Comparison of ENCODE assay signal across 11 mouse cellular contexts in the genomic region with DNA sequence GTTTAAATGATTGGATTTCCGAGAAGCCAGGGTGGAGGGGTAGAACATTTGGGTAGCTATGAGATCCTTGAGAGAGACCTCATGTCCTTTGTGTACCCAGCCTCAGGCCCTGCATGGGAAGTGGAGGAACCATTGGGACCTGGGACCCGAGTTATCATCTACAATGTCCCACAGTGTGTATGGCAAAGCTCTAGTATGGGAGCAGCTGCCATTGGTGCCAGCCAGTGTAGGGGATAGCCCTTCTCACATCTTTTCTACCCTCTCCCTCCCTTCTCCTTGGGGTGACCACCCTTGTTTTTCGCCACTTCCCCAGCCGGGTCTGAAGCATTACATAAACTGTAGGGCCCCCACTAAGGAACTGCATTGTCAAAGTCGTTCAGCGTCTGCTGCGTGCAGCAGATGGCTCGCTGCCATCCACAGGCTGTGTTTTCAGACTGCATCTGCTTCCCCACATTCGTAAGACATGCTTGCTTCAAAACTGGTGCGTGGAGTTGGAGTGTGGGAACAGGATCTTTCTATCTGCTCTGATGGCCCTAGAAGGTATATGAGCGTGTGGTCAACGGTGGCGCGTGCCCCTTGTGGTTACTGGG.
DNase-seq lines count a peak whose midpoint lies in the region; ATAC-seq and TF ChIP-seq lines count a peak whose summit lies in the region.
"Had no signal": no experiment of that assay in that cellular context is flagged by ENCODE, and none has a peak within 500 bp of the region (broad histone marks: within the 10 kb centered on the region; RNA-seq: fewer than 3 reads in every experiment).

No protein-coding gene starts in this region.

- intact Hi-C loops in left cerebral cortex, postnatal 10 days (cut with DNase I): no loop called here

- no peak overlapping the region for H3K4me3 ChIP-seq in midbrain, postnatal 0 days (ENCODE audit: low read depth, low read length)
- no peak overlapping the region for H3K4me3 ChIP-seq in midbrain, embryonic 13.5 days (replicated peaks)
- H3K4me3 ChIP-seq in hindbrain, postnatal 0 days (ENCODE audit: low read length): no peak overlapping the region
- H3K4me3 ChIP-seq in liver, embryonic 11.5 days (ENCODE audit: low read depth, low read length): no peak overlapping the region
- H3K4me3 ChIP-seq: heart, embryonic 13.5 days; liver, embryonic 15.5 days; myocyte had no signal

- no peak overlapping the region for H3K9ac ChIP-seq in midbrain, postnatal 0 days (replicated peaks; ENCODE audit: low read length, poor library complexity, severe bottlenecking)
- no peak overlapping the region for H3K9ac ChIP-seq in midbrain, embryonic 13.5 days (replicated peaks)
- no peak overlapping the region for H3K9ac ChIP-seq in hindbrain, postnatal 0 days (replicated peaks; ENCODE audit: low read length)
- no peak overlapping the region for H3K9ac ChIP-seq in liver, embryonic 11.5 days (ENCODE audit: low read depth, low read length)
- H3K9ac ChIP-seq: heart, embryonic 13.5 days; liver, embryonic 15.5 days had no signal

- no peak overlapping the region for H3K27ac ChIP-seq in midbrain, postnatal 0 days (ENCODE audit: low read depth, low read length)
- no peak overlapping the region for H3K27ac ChIP-seq in midbrain, embryonic 13.5 days
- H3K27ac ChIP-seq in hindbrain, postnatal 0 days: no peak overlapping the region
- no peak overlapping the region for H3K27ac ChIP-seq in liver, embryonic 11.5 days (ENCODE audit: low read depth, low read length)
- H3K27ac ChIP-seq: heart, embryonic 13.5 days; liver, embryonic 15.5 days had no signal

- no peaks in the 10 kb centered on the region for H3K27me3 ChIP-seq in midbrain, postnatal 0 days (ENCODE audit: insufficient read depth, low read length)
- no peaks in the 10 kb centered on the region for H3K27me3 ChIP-seq in midbrain, embryonic 13.5 days
- H3K27me3 ChIP-seq in hindbrain, postnatal 0 days (ENCODE audit: insufficient read depth, low read length): no peaks in the 10 kb centered on the region
- H3K27me3 ChIP-seq in liver, embryonic 11.5 days (replicated peaks; ENCODE audit: control insufficient read depth, insufficient read depth, low read length): no peaks in the 10 kb centered on the region
- H3K27me3 ChIP-seq: heart, embryonic 13.5 days; liver, embryonic 15.5 days had no signal

- H3K4me2 ChIP-seq in midbrain, postnatal 0 days (ENCODE audit: low read depth, low read length, poor library complexity, severe bottlenecking): no peak overlapping the region
- H3K4me2 ChIP-seq in midbrain, embryonic 13.5 days (replicated peaks): no peak overlapping the region
- no peak overlapping the region for H3K4me2 ChIP-seq in hindbrain, postnatal 0 days (ENCODE audit: low read depth, low read length)
- H3K4me2 ChIP-seq in liver, embryonic 11.5 days: no peak overlapping the region
- H3K4me2 ChIP-seq: heart, embryonic 13.5 days; liver, embryonic 15.5 days had no signal

- no peak for ATAC-seq in midbrain, postnatal 0 days (ENCODE audit: low FRiP score)
- ATAC-seq in midbrain, embryonic 13.5 days: no peak
- 0 out of 2 replicates have a peak, but pooled peaks have one; percentile 6 for ATAC-seq in hindbrain, postnatal 0 days
- ATAC-seq in liver, embryonic 11.5 days (replicated peaks; ENCODE audit: low FRiP score): no peak
- ATAC-seq: intestine, postnatal 0 days had no signal

- no peaks in the 10 kb centered on the region for H3K36me3 ChIP-seq in midbrain, postnatal 0 days (ENCODE audit: insufficient read depth, low read length)
- H3K36me3 ChIP-seq in midbrain, embryonic 13.5 days: no peaks in the 10 kb centered on the region
- no peaks in the 10 kb centered on the region for H3K36me3 ChIP-seq in hindbrain, postnatal 0 days (ENCODE audit: insufficient read depth, low read length)
- no peaks in the 10 kb centered on the region for H3K36me3 ChIP-seq in liver, embryonic 11.5 days (ENCODE audit: control insufficient read depth, insufficient read depth, low read length)
- H3K36me3 ChIP-seq: heart, embryonic 13.5 days; liver, embryonic 15.5 days had no signal

- peaks cover 6% of the 10 kb centered on the region; the same call in 1 of the 2 replicates for H3K4me1 ChIP-seq in midbrain, postnatal 0 days (ENCODE audit: insufficient read depth, low read length)
- 0 out of 2 replicates have a peak, but pooled peaks cover 3% of the 10 kb centered on the region for H3K4me1 ChIP-seq in midbrain, embryonic 13.5 days (replicated peaks)
- H3K4me1 ChIP-seq in hindbrain, postnatal 0 days (ENCODE audit: insufficient read depth, low read length): peaks cover 6% of the 10 kb centered on the region; the same call in 1 of the 2 replicates
- H3K4me1 ChIP-seq in liver, embryonic 11.5 days (replicated peaks; ENCODE audit: control insufficient read depth, insufficient read depth, low read length): no peaks in the 10 kb centered on the region
- H3K4me1 ChIP-seq: heart, embryonic 13.5 days; liver, embryonic 15.5 days had no signal

- DNase-seq in midbrain, postnatal 0 days (ENCODE audit: low spot score): peak; percentile 50
- peak; percentile 71 for DNase-seq in hindbrain, postnatal 0 days (ENCODE audit: low spot score)
- DNase-seq in left cerebral cortex, postnatal 10 days (ENCODE audit: extremely low spot score in 1 of 2, low spot score in 2 of 2): peak; percentile 67 to 70
- no peak for DNase-seq in spleen, adult 18-20 months
- DNase-seq in embryo, embryonic 10.5 days (ENCODE audit: low spot score): no peak
- DNase-seq in liver, embryonic 11.5 days (ENCODE audit: low spot score): no peak

- no peaks in the 10 kb centered on the region for H3K9me3 ChIP-seq in midbrain, postnatal 0 days (ENCODE audit: low read length)
- H3K9me3 ChIP-seq in midbrain, embryonic 13.5 days: no peaks in the 10 kb centered on the region
- H3K9me3 ChIP-seq in hindbrain, postnatal 0 days (ENCODE audit: low read length): no peaks in the 10 kb centered on the region
- H3K9me3 ChIP-seq in liver, embryonic 11.5 days (ENCODE audit: control insufficient read depth, low read length): no peaks in the 10 kb centered on the region
- H3K9me3 ChIP-seq: heart, embryonic 13.5 days; liver, embryonic 15.5 days had no signal

- WGBS in midbrain, postnatal 0 days: 92% methylated on average over 14 of the region's 14 CpGs
- 85% methylated on average over 14 of the region's 14 CpGs for WGBS in midbrain, embryonic 13.5 days
- WGBS in hindbrain, postnatal 0 days: 55% methylated on average over 14 of the region's 14 CpGs
- WGBS in liver, embryonic 11.5 days: 91% methylated on average over 14 of the region's 14 CpGs

- no peak for TF ChIP-seq CTCF in midbrain, postnatal 0 days (IDR thresholded peaks at IDR 0.05)
- TF ChIP-seq CTCF in hindbrain, postnatal 0 days (IDR thresholded peaks at IDR 0.05; ENCODE audit: low read depth): no peak

Comparison
In these comparisons a context has a peak if more than half of its experiments do, and no peak if none do; other contexts are left out.
1. DNase-seq: peak in midbrain, postnatal 0 days (single experiment), hindbrain, postnatal 0 days (single experiment) and left cerebral cortex, postnatal 10 days (2 of 2); none in spleen, adult 18-20 months (0 of 2), embryo, embryonic 10.5 days (single experiment) and liver, embryonic 11.5 days (single experiment).